Mouse (Mus musculus): ENCODE results near the gene Tnr. TPM values are rescaled to one million over a fixed set of nuclear protein-coding genes. Genes with fewer than 3 reads are reported as not detected.

The Tnr gene
- total and polyA plus RNA-seq, 3 experiments: 0.03 to 0.23 (median 0.06) TPM

- intact Hi-C loops (cut with DNase I): no loop called here
- Histone ChIP-seq H3K79me2 (replicated peaks; ENCODE audit: control insufficient read depth, insufficient read depth, low read length) (no peaks in the 10 kb centered on the region), H3K36me3 (ENCODE audit: control insufficient read depth, insufficient read depth, low read length) (no peaks in the 10 kb centered on the region), H3K4me3 (no peak overlapping the region), H3K27ac (no peak overlapping the region), H3K4me1 (ENCODE audit: control insufficient read depth, insufficient read depth, low read length) (no peaks in the 10 kb centered on the region), H3K9ac (ENCODE audit: low read depth, low read length) (no peak overlapping the region), H3K27me3 (ENCODE audit: control insufficient read depth, insufficient read depth, low read length) (no peaks in the 10 kb centered on the region)
- DNase-seq: no peak
- 35% methylated on average over 3 of the region's 3 CpGs for WGBS
- TF ChIP-seq EP300 (IDR thresholded peaks at IDR 0.05; ENCODE audit: insufficient read depth, low read depth, low read length): no peak
- TF ChIP-seq CTCF (IDR thresholded peaks at IDR 0.05): no peak
- no peak for TF ChIP-seq POLR2A (IDR thresholded peaks at IDR 0.05; ENCODE audit: insufficient read depth, low read depth, low read length)
Observed at GRCm38 (mm10) chr1:159742003-159742274, 218.4 kb downstream of the Tnr start.

GRCm38 (mm10) chr1:159743744-159744253 lies 220.2 kb downstream of the Tnr start:
- 53% methylated on average over 2 of the region's 2 CpGs for WGBS
- Histone ChIP-seq H3K79me2 (replicated peaks; ENCODE audit: control insufficient read depth, insufficient read depth, low read length) (no peaks in the 10 kb centered on the region), H3K4me1 (ENCODE audit: control insufficient read depth, insufficient read depth, low read length) (no peaks in the 10 kb centered on the region), H3K27me3 (ENCODE audit: control insufficient read depth, insufficient read depth, low read length) (no peaks in the 10 kb centered on the region), H3K4me3 (no peak overlapping the region), H3K9ac (ENCODE audit: low read depth, low read length) (no peak overlapping the region), H3K36me3 (ENCODE audit: control insufficient read depth, insufficient read depth, low read length) (no peaks in the 10 kb centered on the region), H3K27ac (no peak overlapping the region)
- intact Hi-C loops (cut with DNase I): no loop called here
- TF ChIP-seq CTCF (IDR thresholded peaks at IDR 0.05) (no peak), EP300 (IDR thresholded peaks at IDR 0.05; ENCODE audit: insufficient read depth, low read depth, low read length) (no peak), POLR2A (IDR thresholded peaks at IDR 0.05; ENCODE audit: insufficient read depth, low read depth, low read length) (no peak)
- no peak for DNase-seq

- Histone ChIP-seq H3K4me1 (ENCODE audit: control insufficient read depth, insufficient read depth, low read length) (no peaks in the 10 kb centered on the region), H3K79me2 (replicated peaks; ENCODE audit: control insufficient read depth, insufficient read depth, low read length) (no peaks in the 10 kb centered on the region), H3K27me3 (ENCODE audit: control insufficient read depth, insufficient read depth, low read length) (no peaks in the 10 kb centered on the region), H3K27ac (no peak overlapping the region), H3K9ac (ENCODE audit: low read depth, low read length) (no peak overlapping the region), H3K36me3 (ENCODE audit: control insufficient read depth, insufficient read depth, low read length) (no peaks in the 10 kb centered on the region), H3K4me3 (no peak overlapping the region)
- no peak for DNase-seq
- WGBS: 67% methylated on average over 2 of the region's 2 CpGs
- TF ChIP-seq POLR2A (IDR thresholded peaks at IDR 0.05; ENCODE audit: insufficient read depth, low read depth, low read length): no peak
- no peak for TF ChIP-seq CTCF (IDR thresholded peaks at IDR 0.05)
- TF ChIP-seq EP300 (IDR thresholded peaks at IDR 0.05; ENCODE audit: insufficient read depth, low read depth, low read length): no peak
- intact Hi-C loops (cut with DNase I): no loop called here
Observed at GRCm38 (mm10) chr1:159745311-159745710, 221.7 kb downstream of the Tnr start.

DNA sequence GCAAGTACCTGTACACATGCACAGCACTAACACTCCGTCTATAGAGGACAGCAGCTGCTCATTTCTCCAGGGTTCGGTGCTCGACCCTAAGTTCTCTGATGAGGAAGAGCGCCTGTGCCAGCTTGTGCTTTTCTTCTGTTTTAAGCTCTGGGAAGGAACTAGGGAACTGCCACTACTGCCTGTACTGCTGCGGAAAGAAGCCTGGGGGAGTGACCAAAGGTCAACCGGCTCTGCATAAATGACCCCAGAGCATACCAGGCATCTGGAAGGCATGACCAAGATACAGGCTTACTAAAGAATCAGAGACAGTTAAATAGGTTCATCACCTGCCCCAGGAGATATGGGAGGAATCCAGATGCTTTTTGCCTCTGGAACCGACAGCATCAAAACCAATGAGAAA lies 224.4 kb downstream of the Tnr start:
- no peaks in the 10 kb centered on the region for H3K4me1 ChIP-seq (ENCODE audit: control insufficient read depth, insufficient read depth, low read length)
- intact Hi-C loops (cut with DNase I): no loop called here
- WGBS: 70% methylated on average over 7 of the region's 7 CpGs
- H3K79me2 ChIP-seq (replicated peaks; ENCODE audit: control insufficient read depth, insufficient read depth, low read length): no peaks in the 10 kb centered on the region
- no peak overlapping the region for H3K9ac ChIP-seq (ENCODE audit: low read depth, low read length)
- no peak overlapping the region for H3K27ac ChIP-seq
- no peak overlapping the region for H3K4me3 ChIP-seq
- no peaks in the 10 kb centered on the region for H3K27me3 ChIP-seq (ENCODE audit: control insufficient read depth, insufficient read depth, low read length)
- TF ChIP-seq CTCF (IDR thresholded peaks at IDR 0.05): no peak
- TF ChIP-seq POLR2A (IDR thresholded peaks at IDR 0.05; ENCODE audit: insufficient read depth, low read depth, low read length): no peak
- TF ChIP-seq EP300 (IDR thresholded peaks at IDR 0.05; ENCODE audit: insufficient read depth, low read depth, low read length): no peak
- no peak for DNase-seq
- no peaks in the 10 kb centered on the region for H3K36me3 ChIP-seq (ENCODE audit: control insufficient read depth, insufficient read depth, low read length)

GRCm38 (mm10) chr1:159750411-159750810 lies 226.8 kb downstream of the Tnr start:
- DNase-seq: no peak
- Histone ChIP-seq H3K27me3 (ENCODE audit: control insufficient read depth, insufficient read depth, low read length) (no peaks in the 10 kb centered on the region), H3K4me1 (ENCODE audit: control insufficient read depth, insufficient read depth, low read length) (no peaks in the 10 kb centered on the region), H3K79me2 (replicated peaks; ENCODE audit: control insufficient read depth, insufficient read depth, low read length) (no peaks in the 10 kb centered on the region), H3K27ac (no peak overlapping the region), H3K9ac (ENCODE audit: low read depth, low read length) (no peak overlapping the region), H3K36me3 (ENCODE audit: control insufficient read depth, insufficient read depth, low read length) (no peaks in the 10 kb centered on the region), H3K4me3 (no peak overlapping the region)
- intact Hi-C loops (cut with DNase I): no loop called here
- WGBS: 78% methylated on average over 5 of the region's 5 CpGs
- TF ChIP-seq CTCF (IDR thresholded peaks at IDR 0.05): no peak
- TF ChIP-seq POLR2A (IDR thresholded peaks at IDR 0.05; ENCODE audit: insufficient read depth, low read depth, low read length): no peak
- no peak for TF ChIP-seq EP300 (IDR thresholded peaks at IDR 0.05; ENCODE audit: insufficient read depth, low read depth, low read length)

DNA sequence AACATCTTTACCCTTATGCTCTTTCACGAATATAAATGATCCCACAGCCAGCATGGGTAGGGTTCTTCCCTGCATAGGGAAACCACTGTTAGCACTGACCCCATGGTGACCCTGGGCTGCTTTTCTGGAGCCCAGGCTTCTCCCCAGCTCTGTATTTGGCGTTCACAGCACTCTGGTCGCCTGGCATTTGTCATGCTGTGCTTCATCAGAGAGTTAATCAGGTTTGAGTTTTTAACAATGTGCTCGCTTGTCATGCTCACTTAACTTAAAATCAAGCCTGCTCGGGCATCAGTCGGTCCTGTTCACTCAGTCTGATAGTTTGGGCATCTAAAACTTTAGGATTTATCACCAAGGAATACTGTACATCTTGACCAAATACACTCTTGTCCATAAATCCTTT lies 227.3 kb downstream of the Tnr start:
- DNase-seq: no peak
- Histone ChIP-seq H3K36me3 (ENCODE audit: control insufficient read depth, insufficient read depth, low read length) (no peaks in the 10 kb centered on the region), H3K4me1 (ENCODE audit: control insufficient read depth, insufficient read depth, low read length) (no peaks in the 10 kb centered on the region), H3K27ac (no peak overlapping the region), H3K9ac (ENCODE audit: low read depth, low read length) (no peak overlapping the region), H3K27me3 (ENCODE audit: control insufficient read depth, insufficient read depth, low read length) (no peaks in the 10 kb centered on the region), H3K4me3 (no peak overlapping the region), H3K79me2 (replicated peaks; ENCODE audit: control insufficient read depth, insufficient read depth, low read length) (no peaks in the 10 kb centered on the region)
- 36% methylated on average over 6 of the region's 6 CpGs for WGBS
- intact Hi-C loops (cut with DNase I): no loop called here
- TF ChIP-seq CTCF (IDR thresholded peaks at IDR 0.05): no peak
- no peak for TF ChIP-seq POLR2A (IDR thresholded peaks at IDR 0.05; ENCODE audit: insufficient read depth, low read depth, low read length)
- TF ChIP-seq EP300 (IDR thresholded peaks at IDR 0.05; ENCODE audit: insufficient read depth, low read depth, low read length): no peak
